Mouse (Mus musculus): ENCODE measurements around the gene Btg4.

Gene Btg4

DNA sequence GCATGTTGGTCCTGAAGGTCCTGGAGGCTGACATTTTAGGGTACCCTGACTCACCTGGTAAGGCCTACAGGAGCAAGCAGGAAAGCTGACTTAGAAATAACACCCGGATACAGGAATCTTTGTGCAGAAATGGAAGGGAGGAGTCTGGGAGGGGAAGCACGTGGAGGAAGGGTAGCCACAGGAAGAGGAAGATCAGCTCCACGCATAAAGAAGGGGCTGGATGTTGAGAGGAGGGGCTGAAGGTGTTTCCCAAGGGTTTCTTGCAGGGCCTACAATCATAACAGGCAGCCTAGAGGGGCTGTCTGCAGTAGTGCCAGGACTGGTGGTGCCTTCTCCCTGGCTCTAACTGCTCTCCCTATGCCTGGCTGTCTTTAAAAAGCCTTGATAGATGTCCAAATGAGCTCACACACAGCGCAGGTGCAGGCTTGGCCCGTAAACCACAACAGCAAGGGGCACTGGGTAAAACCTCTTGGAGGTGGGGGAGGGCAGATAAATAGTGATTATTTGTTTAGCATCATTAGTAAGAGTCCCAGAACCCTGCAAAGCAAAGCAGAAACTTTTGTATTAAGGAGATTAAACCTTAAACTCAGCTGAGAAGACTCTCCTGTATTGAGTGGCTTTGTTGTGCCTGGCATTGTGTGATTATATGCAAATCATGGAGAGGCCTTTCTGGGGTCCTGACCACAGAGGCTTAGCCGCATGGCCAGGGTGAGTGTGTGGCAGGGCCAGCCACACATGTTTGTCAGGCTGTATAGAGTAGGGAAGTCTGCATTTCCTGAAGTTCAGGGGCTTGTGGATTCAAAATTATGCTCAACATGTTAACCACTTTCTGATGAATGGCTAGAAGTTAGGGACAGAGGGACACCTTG lies 104.8 kb downstream of the Btg4 start, which contains the start of gene Gm32742:
Gene Gm32742, minus strand, starts transcription at position 206 of the 869 bp plus-strand sequence.
- no peak for ATAC-seq (ENCODE audit: low TSS enrichment)

DNA sequence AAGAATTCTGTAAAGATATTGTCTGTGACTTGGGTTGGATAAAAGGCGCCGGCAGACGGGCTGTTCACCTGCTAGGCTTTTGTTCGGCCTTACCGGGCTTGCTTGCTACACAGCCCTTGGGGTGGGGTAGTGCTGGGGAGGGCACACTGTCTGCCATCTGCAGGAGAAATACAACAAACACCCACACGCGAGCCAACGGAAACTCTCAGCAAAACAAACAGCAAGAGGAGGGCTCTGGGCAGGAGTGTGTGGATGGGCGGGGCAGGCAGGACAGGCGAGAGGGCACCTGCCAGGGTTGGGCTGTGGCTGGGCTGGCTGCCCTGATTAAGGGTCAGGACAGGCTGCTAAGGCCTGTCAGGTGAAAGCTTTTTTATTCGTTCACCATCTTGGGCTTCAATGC lies 107.3 kb downstream of the Btg4 start:
- ATAC-seq (ENCODE audit: low TSS enrichment) = no peak

DNA sequence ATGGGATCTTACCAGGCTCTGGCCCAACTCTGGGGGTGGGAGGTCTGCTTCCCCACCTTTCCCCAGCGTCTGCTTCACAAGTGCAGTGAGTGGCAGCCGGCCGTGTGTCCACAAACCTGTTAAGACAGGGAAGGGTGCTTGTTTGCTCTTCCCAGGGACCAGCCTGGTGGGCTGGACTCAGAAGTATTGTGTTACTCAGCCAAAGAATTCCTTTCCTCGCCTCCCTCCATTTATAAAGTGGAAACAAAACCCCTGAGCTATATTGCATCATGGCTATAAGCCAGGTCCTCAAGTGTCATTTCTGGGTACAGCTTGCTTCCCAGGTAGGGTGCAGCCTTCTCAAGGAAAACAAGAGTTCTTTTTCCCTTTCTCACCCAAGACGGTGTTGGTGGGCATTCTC lies 108.0 kb downstream of the Btg4 start:
- no peak for ATAC-seq (ENCODE audit: low TSS enrichment)

DNA sequence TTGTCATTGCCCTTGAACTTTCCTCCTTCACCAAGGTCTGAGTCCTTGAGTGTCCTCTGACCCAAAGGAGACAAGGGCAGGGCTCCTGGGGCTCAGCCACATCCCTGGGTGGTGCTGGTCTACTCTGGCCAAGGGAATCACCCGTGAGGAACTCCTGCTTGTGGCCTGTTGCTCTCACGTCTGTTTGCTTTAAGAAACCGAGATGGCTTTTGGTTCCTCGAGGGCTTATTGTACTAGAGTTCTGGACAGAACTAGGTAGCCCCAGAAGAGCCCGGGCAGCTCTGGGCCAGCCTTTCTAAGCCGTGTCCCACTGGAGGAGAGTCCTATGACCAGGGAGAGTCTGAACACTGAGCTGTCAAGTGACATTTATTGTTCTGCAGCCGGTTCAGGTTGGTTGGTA lies 108.4 kb downstream of the Btg4 start:
- ATAC-seq (ENCODE audit: low TSS enrichment) = no peak
